Mouse (Mus musculus): ENCODE results near the gene Tmem14c.

DNA sequence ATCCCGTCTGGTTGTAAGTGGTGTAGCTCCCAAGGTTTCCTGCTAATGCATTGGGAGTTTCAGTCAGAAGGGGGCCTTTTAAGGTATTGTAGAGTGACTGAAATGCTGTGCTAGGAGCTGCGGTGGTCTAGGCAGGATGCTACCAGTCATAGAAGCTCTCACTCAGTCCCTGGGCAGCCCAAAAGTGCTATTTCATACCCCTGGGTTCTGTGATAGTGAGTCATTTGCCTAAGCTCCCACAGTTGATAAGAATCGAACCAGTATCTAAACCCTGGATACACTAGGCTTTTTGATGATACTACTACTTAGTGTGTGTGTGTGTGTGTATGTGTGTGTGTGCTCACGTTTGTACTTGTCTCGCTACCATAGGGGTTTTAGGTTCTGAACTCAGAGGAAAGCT lies 14.0 kb downstream of the Tmem14c start:
- TF ChIP-seq POLR2A (IDR thresholded peaks at IDR 0.05; ENCODE audit: low read depth, low read length) (no peak), CTCF (conservative IDR thresholded peaks at IDR 0.05; ENCODE audit: insufficient read depth, insufficient read length, low read depth, low read length) (no peak)

All from kidney, adult 2 months (tissue).